Mouse (Mus musculus): Measurements from ENCODE around the gene Elmo2. TPM values are rescaled to one million over a fixed set of nuclear protein-coding genes. Genes with fewer than 3 reads are reported as not detected.

The Elmo2 gene
- total RNA-seq, 2 experiments from 2014 or later: 21.6 to 24.5 TPM

- DNase-seq (ENCODE audit: low spot score in 2 of 2): no peak
Measured at GRCm38 (mm10) chr2:165325521-165326303, 567 bp downstream of the Elmo2 start.

- DNase-seq (ENCODE audit: low spot score in 2 of 2): no peak
Measured at GRCm38 (mm10) chr2:165323928-165324327, 2.4 kb downstream of the Elmo2 start.

- no peak for DNase-seq (ENCODE audit: low spot score in 2 of 2)
Measured at GRCm38 (mm10) chr2:165323484-165323883, 2.8 kb downstream of the Elmo2 start.

GRCm38 (mm10) chr2:165321981-165322735 is 4.1 kb downstream of the Elmo2 start:
- no peak for DNase-seq (ENCODE audit: low spot score in 2 of 2)

GRCm38 (mm10) chr2:165321381-165321888 is 4.8 kb downstream of the Elmo2 start:
- DNase-seq (ENCODE audit: low spot score in 2 of 2): no peak

GRCm38 (mm10) chr2:165320531-165321150 is 5.6 kb downstream of the Elmo2 start:
- no peak for DNase-seq (ENCODE audit: low spot score in 2 of 2)

GRCm38 (mm10) chr2:165319503-165319902 is 6.8 kb downstream of the Elmo2 start:
- no peak for DNase-seq (ENCODE audit: low spot score in 2 of 2)

- no peak for DNase-seq (ENCODE audit: low spot score in 2 of 2)
Measured at GRCm38 (mm10) chr2:165318941-165319340, 7.3 kb downstream of the Elmo2 start.

- no peak for DNase-seq (ENCODE audit: low spot score in 2 of 2)
Measured at GRCm38 (mm10) chr2:165317621-165318263, 8.5 kb downstream of the Elmo2 start.

GRCm38 (mm10) chr2:165316837-165317473 is 9.3 kb downstream of the Elmo2 start:
- DNase-seq (ENCODE audit: low spot score in 2 of 2): peak; percentile 17 to 43

- DNase-seq (ENCODE audit: low spot score in 2 of 2): no peak
Measured at GRCm38 (mm10) chr2:165316204-165316603, 10.1 kb downstream of the Elmo2 start.

GRCm38 (mm10) chr2:165314197-165314596 is 12.1 kb downstream of the Elmo2 start:
- DNase-seq (ENCODE audit: low spot score in 2 of 2): no peak

GRCm38 (mm10) chr2:165312381-165312780 is 13.9 kb downstream of the Elmo2 start:
- no peak for DNase-seq (ENCODE audit: low spot score in 2 of 2)

GRCm38 (mm10) chr2:165311577-165311976 is 14.7 kb downstream of the Elmo2 start:
- no peak for DNase-seq (ENCODE audit: low spot score in 2 of 2)

- DNase-seq (ENCODE audit: low spot score in 2 of 2): no peak
Measured at GRCm38 (mm10) chr2:165310818-165311425, 15.4 kb downstream of the Elmo2 start.

GRCm38 (mm10) chr2:165307801-165308200 is 18.5 kb downstream of the Elmo2 start:
- DNase-seq (ENCODE audit: low spot score in 2 of 2): no peak

GRCm38 (mm10) chr2:165305438-165305837 is 20.8 kb downstream of the Elmo2 start:
- no peak for DNase-seq (ENCODE audit: low spot score in 2 of 2)

- no peak for DNase-seq (ENCODE audit: low spot score in 2 of 2)
Measured at GRCm38 (mm10) chr2:165304819-165305218, 21.5 kb downstream of the Elmo2 start.

- DNase-seq (ENCODE audit: low spot score in 2 of 2): no peak
Measured at GRCm38 (mm10) chr2:165303354-165304012, 22.8 kb downstream of the Elmo2 start.

- no peak for DNase-seq (ENCODE audit: low spot score in 2 of 2)
Measured at GRCm38 (mm10) chr2:165301409-165301808, 24.9 kb downstream of the Elmo2 start.

Data from adrenal gland, adult 18-20 months (tissue).